Comparison of ENCODE assay signal across 8 mouse cellular contexts in genomic region chr5:73257096-73257495, GRCm38 (mm10). TPM values are rescaled to one million over a fixed set of nuclear protein-coding genes. Genes with fewer than 3 reads are reported as not detected.
DNase-seq lines count a peak whose midpoint lies in the region; ATAC-seq lines count a peak whose summit lies in the region.

No protein-coding gene starts in this region.

- H3K4me2 ChIP-seq in heart, embryonic 14.5 days (ENCODE audit: low read length): peak overlapping the region; percentile 93
- H3K4me2 ChIP-seq in hindbrain, embryonic 12.5 days (replicated peaks): peak overlapping the region; percentile 71

- H3K36me3 ChIP-seq in heart, embryonic 14.5 days (ENCODE audit: control insufficient read depth, insufficient read depth, low read length): no peaks in the 10 kb centered on the region
- no peaks in the 10 kb centered on the region for H3K36me3 ChIP-seq in hindbrain, embryonic 12.5 days
- H3K36me3 ChIP-seq in megakaryocyte, embryonic 14.5 days (replicated peaks; ENCODE audit: low read length): peaks cover 2% of the 10 kb centered on the region

- intact Hi-C loops in heart, postnatal 36 days (cut with DNase I): loop anchor here (5.0 kb wide), 1 partner anchor 35 kb away; no protein-coding TSS in a partner anchor

- no peak for DNase-seq in heart, postnatal 36 days
- peak; percentile 9 for DNase-seq in MN1 (ENCODE audit: low spot score)
- no peak for DNase-seq in yolk sac, embryonic 10.5 days (ENCODE audit: low spot score)
- DNase-seq in spleen, adult 18-20 months: no peak
- DNase-seq in retina, embryonic 14.5 days (ENCODE audit: low spot score): no peak

- H3K9me3 ChIP-seq in heart, embryonic 14.5 days (ENCODE audit: control insufficient read depth, low read length): no peaks in the 10 kb centered on the region
- H3K9me3 ChIP-seq in hindbrain, embryonic 12.5 days (replicated peaks): no peaks in the 10 kb centered on the region
- H3K9me3 ChIP-seq in megakaryocyte, embryonic 14.5 days: no peaks in the 10 kb centered on the region

- H3K4me1 ChIP-seq in heart, embryonic 14.5 days (ENCODE audit: control insufficient read depth in 2 of 2, insufficient read depth in 2 of 2, low read length in 2 of 2): peaks cover 7 to 32% of the 10 kb centered on the region in 2 experiments
- H3K4me1 ChIP-seq in hindbrain, embryonic 12.5 days: peaks cover 11% of the 10 kb centered on the region
- peaks cover 68% of the 10 kb centered on the region for H3K4me1 ChIP-seq in megakaryocyte, embryonic 14.5 days

- WGBS in heart, embryonic 14.5 days: under 1% methylated on average over 11 of the region's 11 CpGs
- WGBS in hindbrain, embryonic 12.5 days: 3% methylated on average over 11 of the region's 11 CpGs

- ATAC-seq in heart, embryonic 14.5 days (ENCODE audit: insufficient number of reproducible peaks, insufficient read depth, low FRiP score, low read depth): no peak
- ATAC-seq in hindbrain, embryonic 12.5 days (ENCODE audit: low FRiP score): no peak

- no peaks in the 10 kb centered on the region for H3K27me3 ChIP-seq in heart, embryonic 14.5 days (ENCODE audit: control insufficient read depth, insufficient read depth, low read length)
- no peaks in the 10 kb centered on the region for H3K27me3 ChIP-seq in hindbrain, embryonic 12.5 days
- no peaks in the 10 kb centered on the region for H3K27me3 ChIP-seq in megakaryocyte, embryonic 14.5 days (replicated peaks)

- peak overlapping the region; percentile 57 to 71 for H3K27ac ChIP-seq in heart, embryonic 14.5 days (replicated peaks in 1 of 2; ENCODE audit: control insufficient read depth in 1 of 2, insufficient read depth in 1 of 2, low read depth in 2 of 2, low read length in 2 of 2)
- H3K27ac ChIP-seq in hindbrain, embryonic 12.5 days: peak overlapping the region; percentile 58; the same call in 1 of the 2 replicates

- peak overlapping the region; percentile 76 for H3K9ac ChIP-seq in heart, embryonic 14.5 days (ENCODE audit: low read length)
- H3K9ac ChIP-seq in hindbrain, embryonic 12.5 days: peak overlapping the region; percentile 46

- H3K4me3 ChIP-seq in heart, embryonic 14.5 days (ENCODE audit: control insufficient read depth in 1 of 2, insufficient read depth in 1 of 2, low read depth in 1 of 2, low read length in 2 of 2): peak overlapping the region; percentile 47 to 59
- peak overlapping the region; percentile 40 for H3K4me3 ChIP-seq in hindbrain, embryonic 12.5 days
- peak overlapping the region; percentile 96 for H3K4me3 ChIP-seq in megakaryocyte, embryonic 14.5 days (replicated peaks)

RNA-seq across cellular contexts. Expression of gene Fryl, which starts 0.7 kb away (rescaled TPM):
- 30.5 and 35.0 TPM in 2 replicates for polyA plus RNA-seq in heart, embryonic 14.5 days (2014; fragmentation: Nextera tagmentation; extraction: Ambion mirVana)
- total RNA-seq in heart, postnatal 36 days (2021): 10 to 100 TPM; 37.6 to 45.2 TPM
- polyA plus RNA-seq in hindbrain, embryonic 12.5 days (2016; fragmentation: Nextera tagmentation; extraction: Ambion mirVana): 47.4 and 47.9 TPM in 2 replicates
- polyA plus RNA-seq in megakaryocyte, embryonic 14.5 days (2012; ENCODE audit: insufficient read depth, low replicate concordance): 14.1 and 27.6 TPM in 2 replicates

RNA-seq across cellular contexts. Expression of gene Ociad1, which starts 35.5 kb away (rescaled TPM):
- polyA plus RNA-seq in heart, embryonic 14.5 days (2014; fragmentation: Nextera tagmentation; extraction: Ambion mirVana): 142 and 160 TPM in 2 replicates
- 100 to 1,000 TPM; 241 to 249 TPM for total RNA-seq in heart, postnatal 36 days (2021)
- polyA plus RNA-seq in hindbrain, embryonic 12.5 days (2016; fragmentation: Nextera tagmentation; extraction: Ambion mirVana): 195 and 207 TPM in 2 replicates
- polyA plus RNA-seq in megakaryocyte, embryonic 14.5 days (2012; ENCODE audit: insufficient read depth, low replicate concordance): 15.0 and 106 TPM in 2 replicates

Comparison
In these comparisons a context has a peak if more than half of its experiments do, and no peak if none do; other contexts are left out.
1. H3K4me3 ChIP-seq: peak in every context shown above with its lines; median percentile 96 in megakaryocyte, embryonic 14.5 days; 53 in heart, embryonic 14.5 days; 40 in hindbrain, embryonic 12.5 days.